Mouse (Mus musculus) liver, adult 2 months (tissue): ENCODE measurements around the gene Casc1. TPM values are rescaled to one million over a fixed set of nuclear protein-coding genes. Genes with fewer than 3 reads are reported as not detected.

Experiments
- DNase-seq: peaks from one replicate; pipeline ENCODE4 v3.0.0-alpha.2; 2011; ENCODE audit warnings: low read depth, low spot score; ENCODE audit errors: extremely low read depth
- H3K27ac ChIP-seq: fragments of 200-500 bp; replicated peaks from 2 replicates; pipeline ENCODE4 v1.5.1; 2012; ENCODE audit warnings: low read depth, mild to moderate bottlenecking, control low read depth, inconsistent platforms, low read length; ENCODE audit not compliant: insufficient read depth
- H3K27me3 ChIP-seq: fragments of 200-500 bp; 2 replicates; pipeline ENCODE4 v1.6.1; 2012; ENCODE audit warnings: mild to moderate bottlenecking, moderate library complexity, low read length, inconsistent platforms; ENCODE audit not compliant: control insufficient read depth, insufficient read depth
- H3K36me3 ChIP-seq: fragments of 200-500 bp; 2 replicates; pipeline ENCODE4 v1.6.1; 2012; ENCODE audit warnings: low read length, inconsistent platforms; ENCODE audit not compliant: control insufficient read depth, insufficient read depth
- H3K4me1 ChIP-seq: fragments of 200-500 bp; 2 replicates; pipeline ENCODE4 v1.6.1; 2011; ENCODE audit warnings: low read length; ENCODE audit not compliant: control insufficient read depth, insufficient read depth
- H3K4me3 ChIP-seq: fragments of 200-500 bp; 2 replicates; pipeline ENCODE4 v1.5.1; 2011; ENCODE audit warnings: low read depth, mild to moderate bottlenecking, control low read depth, low read length, moderate library complexity; ENCODE audit not compliant: insufficient read depth
- H3K79me2 ChIP-seq: fragments of 200-500 bp; 2 replicates; pipeline ENCODE4 v1.6.1; 2012; ENCODE audit warnings: inconsistent platforms, mild to moderate bottlenecking, low read length, moderate library complexity; ENCODE audit not compliant: control insufficient read depth, insufficient read depth
- H3K9ac ChIP-seq: fragments of 200-500 bp; 2 replicates; pipeline ENCODE4 v1.6.1; 2012; ENCODE audit warnings: low read depth, mild to moderate bottlenecking, control low read depth, inconsistent platforms, low read length
- CTCF ChIP-seq: fragments of 200-500 bp; IDR thresholded peaks from 2 replicates; pipeline ENCODE4 v1.5.1; 2011; ENCODE audit warnings: low read depth, low read length, control low read depth
- POLR2A ChIP-seq: fragments of 200-500 bp; IDR thresholded peaks from 2 replicates; pipeline ENCODE4 v1.6.1; 2011; ENCODE audit warnings: low read length, control low read depth; ENCODE audit not compliant: insufficient read depth; ENCODE audit errors: extremely low read depth
- WGBS: fragments of 180-500 bp; shearing (Covaris S2); methylation state at CpG from one replicate; pipeline ENCODE4 v1.1.7; 2018; 5-methylcytosine and 5-hydroxymethylcytosine counted together
- polyA plus RNA-seq: library from polyadenylated mRNA; depleted of rRNA; stranded (reverse); fragments of >200 nt; gene quantifications from 2 replicates; pipeline ENCODE4 v1.2.3, GENCODE M21; 2012
- total RNA-seq: library from RNA; depleted of rRNA; stranded (reverse); fragments of >200 nt; gene quantifications from 2 replicates; pipeline ENCODE4 v1.2.3, GENCODE M21; 2014

Gene Casc1
- total and polyA plus RNA-seq, 2 experiments, result 0.18 TPM; not detected in 1

GRCm38 (mm10) chr6:145160581-145160980 is 50.2 kb downstream of the Casc1 start:
- Histone ChIP-seq H3K36me3 (no peaks in the 10 kb centered on the region), H3K9ac (no peak overlapping the region), H3K27ac (no peak overlapping the region), H3K27me3 (no peaks in the 10 kb centered on the region; the same call in 1 of the 2 replicates), H3K4me3 (no peak overlapping the region), H3K79me2 (no peaks in the 10 kb centered on the region), H3K4me1 (no peaks in the 10 kb centered on the region)
- DNase-seq, result no peak
- 58% methylated on average over 5 of the region's 5 CpGs for WGBS
- TF ChIP-seq POLR2A (no peak), CTCF (no peak)

- Histone ChIP-seq H3K4me1 (no peaks in the 10 kb centered on the region), H3K4me3 (no peak overlapping the region), H3K79me2 (no peaks in the 10 kb centered on the region), H3K27ac (no peak overlapping the region), H3K36me3 (no peaks in the 10 kb centered on the region), H3K27me3 (no peaks in the 10 kb centered on the region; the same call in 1 of the 2 replicates), H3K9ac (no peak overlapping the region)
- 72% methylated on average over 4 of the region's 4 CpGs for WGBS
- DNase-seq, result no peak
- no peak for TF ChIP-seq CTCF
- no peak for TF ChIP-seq POLR2A
Observed at GRCm38 (mm10) chr6:145158619-145159018, 52.2 kb downstream of the Casc1 start.

GRCm38 (mm10) chr6:145149054-145149453 is 61.8 kb downstream of the Casc1 start:
- no peaks in the 10 kb centered on the region for H3K36me3 ChIP-seq
- no peaks in the 10 kb centered on the region for H3K4me1 ChIP-seq
- TF ChIP-seq CTCF (no peak), POLR2A (no peak)
- no peaks in the 10 kb centered on the region for H3K27me3 ChIP-seq
- H3K79me2 ChIP-seq, result no peaks in the 10 kb centered on the region
- no peak overlapping the region for H3K27ac ChIP-seq
- no peak for DNase-seq
- WGBS, result 69% methylated on average over 9 of the region's 9 CpGs
- H3K4me3 ChIP-seq, result no peak overlapping the region
- H3K9ac ChIP-seq, result no peak overlapping the region

- WGBS, result 91% methylated on average over 16 of the region's 16 CpGs
- no peak overlapping the region for H3K9ac ChIP-seq
- H3K4me3 ChIP-seq, result no peak overlapping the region
- H3K79me2 ChIP-seq, result no peaks in the 10 kb centered on the region
- no peaks in the 10 kb centered on the region for H3K36me3 ChIP-seq
- H3K27me3 ChIP-seq, result no peaks in the 10 kb centered on the region
- no peaks in the 10 kb centered on the region for H3K4me1 ChIP-seq
- H3K27ac ChIP-seq, result no peak overlapping the region
- TF ChIP-seq CTCF (no peak), POLR2A (no peak)
- DNase-seq, result no peak
Observed at GRCm38 (mm10) chr6:145147716-145148115, 63.1 kb downstream of the Casc1 start.

GRCm38 (mm10) chr6:145145173-145145572 is 65.6 kb downstream of the Casc1 start:
- H3K4me3 ChIP-seq, result no peak overlapping the region
- 79% methylated on average over 7 of the region's 7 CpGs for WGBS
- H3K27ac ChIP-seq, result no peak overlapping the region
- no peaks in the 10 kb centered on the region for H3K79me2 ChIP-seq
- no peak for TF ChIP-seq CTCF
- no peak for TF ChIP-seq POLR2A
- no peak for DNase-seq
- H3K4me1 ChIP-seq, result peaks cover 4% of the 10 kb centered on the region; the same call in 1 of the 2 replicates
- H3K27me3 ChIP-seq, result no peaks in the 10 kb centered on the region
- H3K9ac ChIP-seq, result no peak overlapping the region
- H3K36me3 ChIP-seq, result no peaks in the 10 kb centered on the region

- Histone ChIP-seq H3K4me3 (no peak overlapping the region), H3K4me1 (peaks cover 5% of the 10 kb centered on the region; the same call in 1 of the 2 replicates), H3K36me3 (no peaks in the 10 kb centered on the region), H3K27me3 (no peaks in the 10 kb centered on the region), H3K27ac (no peak overlapping the region), H3K79me2 (no peaks in the 10 kb centered on the region), H3K9ac (no peak overlapping the region)
- no peak for DNase-seq
- TF ChIP-seq POLR2A, result no peak
- TF ChIP-seq CTCF, result no peak
- 90% methylated on average over 12 of the region's 12 CpGs for WGBS
Observed at GRCm38 (mm10) chr6:145141827-145142226, 69.0 kb downstream of the Casc1 start.
